Mouse (Mus musculus) T-cell, adult 2 months (primary cell): ENCODE measurements around the gene Rpusd3.

Experiments
- DNase-seq: peaks from one replicate; pipeline ENCODE4 v3.0.0; 2022; ENCODE audit warnings: low spot score

Gene Rpusd3

GRCm38 (mm10) chr6:113385160-113385714, 33.9 kb downstream of the Rpusd3 start:
- no peak for DNase-seq

- no peak for DNase-seq
Measured at GRCm38 (mm10) chr6:113384351-113384927, 34.7 kb downstream of the Rpusd3 start.

GRCm38 (mm10) chr6:113380480-113380879, 38.7 kb downstream of the Rpusd3 start:
- DNase-seq: no peak

DNA sequence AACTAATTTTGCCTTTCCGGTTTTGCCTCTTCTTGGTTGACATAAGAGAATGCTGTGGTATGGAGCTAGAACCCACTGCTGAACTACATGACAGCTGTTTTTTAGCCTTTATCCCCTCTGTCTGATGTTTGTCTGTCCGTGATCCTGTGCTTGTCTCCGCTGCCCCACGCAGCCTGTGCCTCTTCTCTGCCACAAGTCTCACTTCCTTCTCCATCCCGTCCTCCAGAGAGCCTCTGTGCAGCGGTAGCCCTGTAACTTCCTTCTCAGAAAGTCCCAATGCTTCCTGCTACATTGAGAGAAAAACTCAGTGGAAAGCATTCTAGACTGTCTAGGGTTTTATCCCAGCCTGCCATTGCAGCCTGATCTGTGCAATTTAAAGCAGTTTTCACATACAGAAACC, 39.9 kb downstream of the Rpusd3 start:
- no peak for DNase-seq

DNA sequence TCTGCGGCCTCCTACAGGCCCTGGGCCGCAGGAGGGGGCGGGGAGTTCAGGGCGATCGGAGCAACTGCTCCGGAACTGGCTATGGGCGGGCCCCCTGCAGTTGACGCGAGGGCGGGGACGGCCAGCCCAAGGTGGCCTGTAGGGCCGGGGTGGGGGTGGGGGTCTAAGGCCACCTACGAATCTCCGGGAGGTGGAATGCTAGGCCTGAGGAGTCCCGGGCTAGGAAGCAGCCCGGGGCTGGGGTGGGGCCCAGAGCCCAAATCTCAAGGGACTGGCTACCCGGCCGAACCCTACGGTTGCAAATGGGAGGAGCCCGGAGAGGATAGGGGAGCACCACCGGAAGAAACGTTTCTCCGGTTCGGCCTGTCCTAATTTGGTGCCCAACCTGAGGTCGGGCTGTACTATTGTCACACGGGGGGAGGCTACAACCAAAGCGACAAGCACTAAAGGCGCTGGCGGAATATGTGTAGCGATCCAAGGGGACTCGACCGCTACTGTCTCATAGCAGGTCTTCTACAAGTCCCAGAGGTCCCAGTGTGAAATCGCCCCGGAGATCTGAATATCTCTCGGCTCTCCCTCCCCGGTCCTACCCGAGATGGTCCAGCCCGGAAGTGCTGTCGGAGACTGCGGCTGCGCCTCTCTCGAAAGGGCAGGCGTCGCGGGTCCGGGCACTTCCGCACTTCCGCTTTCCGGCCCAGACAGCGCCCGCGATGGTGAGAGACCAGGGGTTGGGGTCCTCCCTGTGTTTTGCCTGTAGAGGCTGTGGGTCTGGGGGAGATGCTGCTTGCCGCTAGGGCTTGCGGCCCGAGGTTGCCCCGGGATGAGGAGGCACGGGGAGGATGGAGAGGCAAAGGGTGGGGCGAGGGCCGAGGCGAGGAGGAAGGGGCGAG, 41.4 kb downstream of the Rpusd3 start, which contains the start of the genes Tada3 and Arpc4:
Gene Tada3 (minus strand): TSS at position 388 of the 890 bp plus-strand sequence.
Gene Arpc4 (plus strand): TSS at position 620 of the 890 bp plus-strand sequence.
- peak; percentile 90 for DNase-seq

DNA sequence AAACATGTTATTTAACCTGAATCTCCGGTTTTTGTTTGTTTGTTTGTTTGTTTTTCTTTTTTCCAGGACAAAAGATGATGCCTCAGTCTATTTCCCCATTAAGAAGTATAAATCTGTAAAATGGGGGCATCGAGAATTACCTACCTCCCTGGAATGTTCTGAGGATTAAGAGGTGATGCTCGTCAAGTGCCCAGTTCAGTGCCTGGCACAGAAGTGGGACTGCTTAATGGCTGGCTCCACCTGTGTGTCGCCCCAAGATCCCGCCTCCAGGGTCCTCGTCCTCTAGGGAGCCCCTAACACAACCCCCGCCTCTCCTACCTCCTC, 42.0 kb downstream of the Rpusd3 start:
- no peak for DNase-seq

DNA sequence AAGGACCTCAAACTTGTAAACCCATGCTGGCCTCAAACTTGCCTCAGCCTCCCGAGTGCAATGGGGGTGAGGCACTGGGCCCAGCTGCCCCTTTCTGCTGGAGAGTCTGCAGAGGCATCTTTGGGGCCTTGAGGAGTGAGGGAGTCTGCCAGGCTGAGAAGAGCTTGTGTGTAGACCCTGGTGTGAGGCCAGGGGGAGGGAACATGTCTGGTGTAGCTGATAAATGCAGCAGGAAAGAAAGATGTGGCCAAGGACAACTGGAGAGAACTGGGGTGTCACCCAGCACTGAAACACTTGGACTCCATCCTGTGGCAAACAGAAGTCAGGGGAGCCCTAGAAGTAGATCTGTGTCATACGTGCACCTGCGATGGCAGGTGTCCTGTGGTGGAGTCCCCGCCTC, 45.6 kb downstream of the Rpusd3 start:
- no peak for DNase-seq

- no peak for DNase-seq
Measured at GRCm38 (mm10) chr6:113370194-113370929, 48.8 kb downstream of the Rpusd3 start.

DNA sequence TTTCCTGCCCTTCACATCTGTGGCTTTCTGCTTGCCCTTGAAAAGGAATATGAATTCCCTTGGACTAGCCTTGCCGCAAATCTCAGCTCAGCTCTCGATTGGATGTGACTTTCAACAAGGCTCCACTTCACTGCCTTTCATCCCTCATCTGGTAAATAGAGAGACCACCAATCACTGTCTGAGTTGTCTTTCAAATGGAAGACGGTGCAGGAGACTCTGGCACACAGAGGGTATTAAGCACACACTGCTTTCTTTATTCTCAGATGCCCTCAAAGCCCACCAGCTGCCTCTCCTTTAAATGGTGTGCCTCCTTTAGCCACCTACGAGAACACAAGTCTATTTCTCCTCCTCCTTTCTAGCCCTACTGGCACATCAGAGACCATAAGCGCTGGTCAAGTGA, 50.6 kb downstream of the Rpusd3 start:
- no peak for DNase-seq

DNA sequence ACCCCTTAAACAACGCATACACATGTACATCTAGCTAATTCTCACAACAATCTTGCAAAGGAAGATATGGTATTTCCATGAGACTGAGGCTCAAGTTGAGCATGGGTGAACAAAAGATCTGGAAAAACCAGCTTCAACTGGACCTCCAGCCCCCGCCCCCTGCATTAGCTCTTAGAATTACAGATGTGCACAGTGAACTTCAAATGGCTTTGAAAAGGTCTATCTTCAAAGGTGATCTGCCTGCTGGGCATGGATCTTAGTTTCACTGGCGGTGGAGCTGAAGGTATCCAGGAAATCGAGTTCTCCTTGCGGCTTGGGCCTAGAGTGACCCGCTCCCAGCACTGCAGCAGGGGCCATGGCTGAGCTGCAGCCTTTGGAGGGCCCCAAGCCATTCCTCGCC, 51.0 kb downstream of the Rpusd3 start:
- DNase-seq: no peak

DNA sequence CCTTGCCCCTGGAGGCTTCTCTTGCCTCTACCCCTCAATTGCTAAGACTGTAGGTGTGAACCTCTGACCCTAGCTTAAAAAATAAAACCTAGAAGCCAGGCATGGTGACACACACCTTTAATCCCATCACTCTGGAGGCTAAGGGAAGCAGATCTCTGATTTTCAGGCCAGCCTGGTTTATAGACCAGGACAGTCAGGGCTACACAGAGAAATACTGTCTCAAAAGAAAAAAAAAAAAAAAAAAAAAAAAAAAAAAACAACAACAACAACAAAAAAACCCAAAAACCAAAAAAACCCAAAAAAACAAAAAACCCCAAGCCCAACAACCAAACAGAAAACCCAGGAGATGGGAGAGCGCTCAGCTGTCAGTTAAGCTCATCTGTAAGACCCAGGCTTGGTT, 51.6 kb downstream of the Rpusd3 start:
- DNase-seq: no peak

- DNase-seq: no peak
Measured at GRCm38 (mm10) chr6:113366639-113367038, 52.5 kb downstream of the Rpusd3 start.
